Mouse (Mus musculus): ENCODE results near the gene Mtmr3. TPM values are rescaled to one million over a fixed set of nuclear protein-coding genes. Genes with fewer than 3 reads are reported as not detected.

Gene Mtmr3
- total and polyA plus RNA-seq, 3 experiments: 31.7 to 46.3 (median 32.5) TPM

DNA sequence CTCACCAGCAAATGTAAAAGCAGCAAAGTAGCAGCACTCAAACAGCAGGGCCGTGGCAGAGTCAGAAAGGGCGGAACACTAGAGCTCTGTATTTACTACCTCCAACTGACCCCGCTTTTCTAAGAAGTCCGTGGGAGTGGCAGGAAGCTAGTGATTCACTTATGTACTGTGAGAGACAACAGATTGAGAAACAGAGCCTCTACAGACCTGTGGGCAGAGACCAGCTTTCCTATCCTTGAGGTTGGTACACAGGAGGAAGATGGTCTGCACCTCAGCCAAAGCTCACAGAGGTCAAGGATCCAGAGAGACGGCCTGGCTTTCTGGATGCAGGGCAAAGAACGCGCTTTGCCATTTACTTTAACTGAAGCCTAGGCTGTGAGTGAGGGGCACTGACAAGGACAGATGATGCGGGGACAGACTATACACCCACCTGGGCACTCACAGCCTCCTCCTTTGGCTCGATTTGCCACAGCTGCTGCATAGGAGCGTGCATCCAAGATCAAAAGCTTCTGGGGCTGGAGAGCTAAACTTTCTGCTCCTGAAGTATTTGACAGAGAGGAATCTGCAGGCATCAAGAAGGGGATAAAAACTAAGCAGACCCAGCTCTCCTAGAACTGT, 97.1 kb downstream of the Mtmr3 start (continued):
- TF ChIP-seq MEF2A (IDR thresholded peaks at IDR 0.05; ENCODE audit: borderline replicate concordance, low read depth, low read length) (peak; percentile 36; the same call in 1 of the 2 replicates), SIN3A (IDR thresholded peaks at IDR 0.05; ENCODE audit: low read length) (peak; percentile 40), CTCF (conservative IDR thresholded peaks at IDR 0.05 in 1 of 2, IDR thresholded peaks at IDR 0.05 in 1 of 2; ENCODE audit: low read depth in 2 of 2, low read length in 2 of 2) (no peak), ZMIZ1 (IDR thresholded peaks at IDR 0.05; ENCODE audit: low read depth, low read length) (no peak), POLR2A (IDR thresholded peaks at IDR 0.05; ENCODE audit: low read depth, low read length) (peak; percentile 49), ELF1 (IDR thresholded peaks at IDR 0.05; ENCODE audit: low read depth, low read length) (no peak)

- H3K36me3 ChIP-seq (replicated peaks in 1 of 2; ENCODE audit: control insufficient read depth in 1 of 2, insufficient read depth in 1 of 2, low read length in 1 of 2): peaks cover 26 to 79% of the 10 kb centered on the region in 2 experiments
- H3K4me1 ChIP-seq (ENCODE audit: control insufficient read depth in 1 of 2, insufficient read depth in 2 of 2): peaks cover 12 to 47% of the 10 kb centered on the region in 2 experiments
- H3K27me3 ChIP-seq (replicated peaks): no peaks in the 10 kb centered on the region
- dilution Hi-C loops (cut with MboI; ENCODE audit: extremely low pct_ligation_motif_present, extremely low pct_unique_long_range_greater_than_20kb, low sequenced_read_pairs) (no loop called here), in situ Hi-C loops (cut with MboI; ENCODE audit: low pct_ligation_motif_present, low pct_unique_long_range_greater_than_20kb, low sequenced_read_pairs) (no loop called here)
- no peaks in the 10 kb centered on the region for H3K9me3 ChIP-seq (replicated peaks; ENCODE audit: low read length)
- H3K27ac ChIP-seq (ENCODE audit: insufficient read depth, low read depth): no peak overlapping the region
- H3K9ac ChIP-seq (ENCODE audit: insufficient read depth, low read depth): no peak overlapping the region
- H3K4me3 ChIP-seq (replicated peaks in 1 of 3; ENCODE audit: low read depth in 2 of 3, low read length in 2 of 3, poor library complexity in 1 of 3): no peak overlapping the region
- TF ChIP-seq MAFK (IDR thresholded peaks at IDR 0.05; ENCODE audit: insufficient replicate concordance, low read length) (peak; percentile 64; the same call in 1 of the 2 replicates), USF1 (IDR thresholded peaks at IDR 0.05; ENCODE audit: low read depth, low read length) (no peak)
- DNase-seq (ENCODE audit: extremely low read depth): no peak
- H3K79me2 ChIP-seq (replicated peaks; ENCODE audit: control insufficient read depth, extremely low read depth, insufficient read depth, poor library complexity, severe bottlenecking): no peaks in the 10 kb centered on the region; the same call in 1 of the 2 replicates
- no peak overlapping the region for H3K4me2 ChIP-seq (ENCODE audit: insufficient read depth, low read depth, poor library complexity, severe bottlenecking)
Observed at GRCm38 (mm10) chr11:4495021-4495540, 99.6 kb downstream of the Mtmr3 start.

DNA sequence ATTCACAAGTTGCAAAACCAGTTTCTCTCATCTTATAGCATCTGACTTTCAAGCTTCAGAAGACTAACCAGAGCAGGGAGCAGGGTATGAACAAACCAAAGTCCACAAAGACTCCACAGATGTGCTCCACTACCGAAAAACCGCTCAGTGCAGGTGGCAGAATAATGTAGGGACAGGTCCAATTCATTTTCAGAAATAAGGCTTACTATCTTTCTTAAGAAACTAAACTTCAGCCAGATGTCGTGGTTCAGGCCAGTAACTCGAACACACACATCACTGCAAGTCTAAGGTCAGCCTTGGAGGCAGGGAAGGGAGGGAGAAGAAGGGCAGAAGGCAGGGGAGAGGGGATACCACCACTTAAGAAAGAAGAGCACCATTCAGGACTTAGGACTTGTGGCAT, 105.5 kb downstream of the Mtmr3 start:
- Histone ChIP-seq H3K27me3 (replicated peaks) (no peaks in the 10 kb centered on the region), H3K4me2 (ENCODE audit: insufficient read depth, low read depth, poor library complexity, severe bottlenecking) (peak overlapping the region; percentile 14; the same call in 1 of the 2 replicates), H3K4me3 (replicated peaks in 1 of 3; ENCODE audit: low read depth in 2 of 3, low read length in 2 of 3, poor library complexity in 1 of 3) (peak overlapping the region in 1 of 3 experiments; percentile 7), H3K4me1 (ENCODE audit: control insufficient read depth in 1 of 2, insufficient read depth in 2 of 2) (peaks cover 18 to 38% of the 10 kb centered on the region in 2 experiments), H3K36me3 (replicated peaks in 1 of 2; ENCODE audit: control insufficient read depth in 1 of 2, insufficient read depth in 1 of 2, low read length in 1 of 2) (peaks cover 68 to 91% of the 10 kb centered on the region in 2 experiments), H3K79me2 (replicated peaks; ENCODE audit: control insufficient read depth, extremely low read depth, insufficient read depth, poor library complexity, severe bottlenecking) (no peaks in the 10 kb centered on the region), H3K27ac (ENCODE audit: insufficient read depth, low read depth) (peak overlapping the region; percentile 85), H3K9me3 (replicated peaks; ENCODE audit: low read length) (no peaks in the 10 kb centered on the region), H3K9ac (ENCODE audit: insufficient read depth, low read depth) (peak overlapping the region; percentile 17; the same call in 1 of the 2 replicates)
- DNase-seq (ENCODE audit: extremely low read depth): peak; percentile 57
- dilution Hi-C loops (cut with MboI; ENCODE audit: extremely low pct_ligation_motif_present, extremely low pct_unique_long_range_greater_than_20kb, low sequenced_read_pairs): no loop called here
- in situ Hi-C loops (cut with MboI; ENCODE audit: low pct_ligation_motif_present, low pct_unique_long_range_greater_than_20kb, low sequenced_read_pairs): no loop called here
- peak; percentile 88; the same call in 1 of the 2 replicates for TF ChIP-seq CHD1 (IDR thresholded peaks at IDR 0.05; ENCODE audit: low read depth, low read length)
- peak; percentile 18; the same call in 1 of the 2 replicates for TF ChIP-seq HCFC1 (IDR thresholded peaks at IDR 0.05; ENCODE audit: low read depth, low read length)
- no peak for TF ChIP-seq ELF1 (IDR thresholded peaks at IDR 0.05; ENCODE audit: low read depth, low read length)
- TF ChIP-seq MAX (IDR thresholded peaks at IDR 0.05; ENCODE audit: low read length): no peak; the same call in 1 of the 2 replicates
- TF ChIP-seq ETS1 (conservative IDR thresholded peaks at IDR 0.05; ENCODE audit: low read depth, low read length): peak; percentile 13
- peak; percentile 8; the same call in 1 of the 2 replicates for TF ChIP-seq SMC3 (IDR thresholded peaks at IDR 0.05; ENCODE audit: low read depth, low read length)
- peak; percentile 45; the same call in 1 of the 2 replicates for TF ChIP-seq SIN3A (IDR thresholded peaks at IDR 0.05; ENCODE audit: low read length)
- TF ChIP-seq MEF2A (IDR thresholded peaks at IDR 0.05; ENCODE audit: borderline replicate concordance, low read depth, low read length): peak; percentile 1; the same call in 1 of the 2 replicates
- TF ChIP-seq RCOR1 (conservative IDR thresholded peaks at IDR 0.05; ENCODE audit: low read depth, low read length): peak; percentile 4; the same call in 1 of the 2 replicates

Measured in CH12.LX (cell line).